Mouse (Mus musculus): ENCODE measurements around the gene Prr5l.

Prr5l gene

DNA sequence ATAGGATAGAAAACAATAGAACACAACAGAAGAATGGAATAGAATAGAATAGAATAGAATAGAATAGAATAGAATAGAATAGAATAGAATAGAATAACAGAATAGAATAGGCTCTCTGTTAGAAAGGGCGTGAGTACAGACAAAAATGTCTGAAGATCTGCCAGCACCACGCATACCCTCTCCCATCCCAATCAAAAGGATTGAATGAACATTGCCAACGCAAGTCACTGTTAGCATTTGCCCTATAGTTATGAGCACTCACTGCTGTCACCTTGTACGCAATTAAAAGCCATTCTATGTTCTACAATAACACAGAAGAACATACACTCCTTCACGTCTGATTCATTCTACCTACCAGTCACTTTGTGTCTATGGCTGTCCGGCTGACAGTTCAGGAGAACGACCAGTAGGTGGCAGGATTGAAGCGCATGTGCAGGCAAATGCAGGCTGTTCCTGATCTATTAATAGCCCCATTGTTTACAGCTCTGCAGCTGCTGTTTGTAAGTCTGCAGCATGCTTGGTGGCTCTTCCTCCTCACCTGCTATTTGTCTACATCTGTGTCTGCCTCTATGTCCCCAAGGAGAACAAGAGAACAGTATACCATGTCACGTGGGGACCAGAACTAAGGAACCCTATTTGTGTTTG is 217.6 kb downstream of the Prr5l start:
- peak; percentile 82 for DNase-seq (ENCODE audit: low read depth, low spot score)

All from R1 (cell line).